Mouse (Mus musculus) central nervous system, embryonic 18 days (tissue): ENCODE data around the gene Hmx3. TPM values are rescaled to one million over a fixed set of nuclear protein-coding genes. Genes with fewer than 3 reads are reported as not detected.

Experiments used
- polyA plus RNA-seq: library from polyadenylated mRNA; depleted of rRNA; stranded (reverse); fragments of >200 nt; gene quantifications from 2 replicates; pipeline ENCODE4 v1.2.3, GENCODE M21; 2012; rRNA removed

Gene Hmx3
- 0.82 and 1.0 TPM in 2 replicates for polyA plus RNA-seq

GRCm38 (mm10) chr7:131542115-131542871 is at the start of gene Hmx3:
Hmx3 (plus strand) TSS chr7:131542867.

GRCm38 (mm10) chr7:131548473-131548872 is 5.8 kb downstream of the Hmx3 start, which contains the start of gene Hmx2:
Hmx2 (plus strand) TSS chr7:131548773.

GRCm38 (mm10) chr7:131559986-131560696 is 17.5 kb downstream of the Hmx3 start, which contains the start of gene Bub3:
Bub3 (plus strand) TSS chr7:131560222.

Other genes with a start within 250 kb of the Hmx3 start
- gene Cuzd1, start 220.6 kb upstream of the Hmx3 start, polyA plus RNA-seq: 0.11 and 0.12 TPM in 2 replicates
- 0.27 and 0.40 TPM in 2 replicates for gene Fam24b, start 213.4 kb upstream of the Hmx3 start, polyA plus RNA-seq
- not detected in 2 replicates for gene Fam24a, start 209.0 kb upstream of the Hmx3 start, polyA plus RNA-seq
- 19.1 and 20.4 TPM in 2 replicates for gene 2310057M21Rik, start 180.1 kb upstream of the Hmx3 start, polyA plus RNA-seq
- gene Pstk, start 171.7 kb upstream of the Hmx3 start, polyA plus RNA-seq: 41.5 and 46.1 TPM in 2 replicates
- 15.1 and 15.7 TPM in 2 replicates for gene Ikzf5, start 132.3 kb upstream of the Hmx3 start, polyA plus RNA-seq
- gene Acadsb, start 132.3 kb upstream of the Hmx3 start, polyA plus RNA-seq: 34.3 and 37.3 TPM in 2 replicates
- 0.41 and 0.65 TPM in 2 replicates for gene Hmx2, start 5.9 kb downstream of the Hmx3 start, polyA plus RNA-seq
- 117 and 119 TPM in 2 replicates for gene Bub3, start 17.4 kb downstream of the Hmx3 start, polyA plus RNA-seq